Comparison of ENCODE assay signal across 23 mouse cellular contexts in genomic region chr16:43618286-43618685, GRCm38 (mm10). TPM values are rescaled to one million over a fixed set of nuclear protein-coding genes. Genes with fewer than 3 reads are reported as not detected.
DNase-seq lines count a peak whose midpoint lies in the region.
"Had no signal": no experiment of that assay in that cellular context is flagged by ENCODE, and none has a peak within 500 bp of the region (broad histone marks: within the 10 kb centered on the region; RNA-seq: fewer than 3 reads in every experiment).

No protein-coding gene starts in this region.

- intact Hi-C loops in heart, postnatal 36 days (cut with DNase I), result no loop called here

- DNase-seq in heart, adult 11 months, result peak; percentile 91
- DNase-seq in heart, postnatal 36 days, result no peak
- peak; percentile 6 for DNase-seq in thymus, postnatal 4 days
- DNase-seq in thymus, postnatal 36 days, result no peak
- DNase-seq in ZHBTc4 (ENCODE audit: low read depth, low spot score), result peak; percentile 44
- no peak for DNase-seq in adipocyte (ENCODE audit: low spot score)
- no peak for DNase-seq in cerebellum, adult 11-12 months
- DNase-seq: adrenal gland, postnatal 10 days; B cell, adult 2 months; cerebellum, postnatal 10 days; heart, postnatal 10 days; kidney, adult 9 months; kidney, postnatal 36 days; liver, embryonic 13.5 days; lung, embryonic 14.5 days; lung, postnatal 36 days; right cerebral cortex, adult 18-20 months; thymus, postnatal 14 days had no signal

RNA-seq across cellular contexts. Expression of gene Tigit, which starts 45.7 kb away (rescaled TPM):
- not detected for total RNA-seq in heart, postnatal 36 days (2021)
- total RNA-seq: adrenal gland, postnatal 10 days; G1E; gastrocnemius, adult 18-20 months; gastrocnemius, postnatal 4 days; heart, postnatal 10 days; layer of hippocampus, postnatal 10 days; megakaryocyte-erythroid progenitor cell, adult 5-6 weeks had no signal

Comparison
In these comparisons a context has a peak if more than half of its experiments do, and no peak if none do; other contexts are left out.
1. DNase-seq: peak in heart, adult 11 months (single experiment), thymus, postnatal 4 days (single experiment) and ZHBTc4 (single experiment); none in heart, postnatal 36 days (0 of 2), thymus, postnatal 36 days (0 of 2), adipocyte (single experiment) and cerebellum, adult 11-12 months (single experiment).